In the genomic region with DNA sequence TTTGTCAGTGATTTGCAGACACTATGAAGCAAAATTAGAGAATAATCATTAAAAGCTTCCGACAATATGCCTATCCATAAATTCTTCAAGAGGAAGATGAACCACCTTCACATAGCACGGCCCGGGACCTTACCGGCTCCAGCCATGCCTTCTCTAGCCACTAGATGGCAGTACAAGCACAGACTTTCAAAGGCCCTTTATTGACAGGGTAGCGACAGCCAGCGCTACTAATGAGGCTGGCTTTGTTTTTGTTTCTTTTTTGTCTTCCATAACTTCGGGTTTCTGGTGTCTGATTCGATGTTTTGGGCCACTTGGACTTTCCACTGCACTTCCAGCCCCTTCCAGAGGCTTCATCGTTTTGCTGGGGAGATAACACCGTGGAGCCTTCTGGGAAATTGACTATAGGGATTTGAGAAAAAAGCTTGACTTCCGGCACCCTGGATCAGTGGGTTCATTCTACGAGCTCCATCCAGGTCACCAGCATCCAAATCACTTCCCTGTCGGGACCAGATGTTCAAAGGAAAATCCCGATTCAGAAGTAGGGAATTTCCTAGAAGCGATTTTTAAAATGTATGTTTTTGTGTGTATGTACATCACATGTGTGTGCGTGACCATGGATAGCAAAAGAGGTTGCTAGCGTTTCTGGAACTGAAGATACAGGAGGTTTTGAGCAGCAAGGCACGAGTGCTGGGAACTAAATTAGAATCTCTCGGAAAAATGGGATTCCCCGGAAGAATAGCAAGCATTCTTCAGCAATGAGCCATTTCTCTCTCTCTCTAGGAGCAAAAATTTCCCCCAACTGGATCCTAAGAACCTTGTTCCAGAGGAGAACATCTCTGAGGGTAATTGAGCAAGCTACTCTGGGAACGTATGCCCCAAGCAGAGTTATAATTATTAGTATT, we compare ENCODE assay signal across 8 mouse cellular contexts.
DNase-seq lines count a peak whose midpoint lies in the region; ATAC-seq and TF ChIP-seq lines count a peak whose summit lies in the region.

No protein-coding gene starts in this region.

- peak overlapping the region; percentile 41; the same call in 1 of the 2 replicates for H3K9ac ChIP-seq in forebrain, embryonic 12.5 days
- peak overlapping the region; percentile 38; the same call in 1 of the 2 replicates for H3K9ac ChIP-seq in liver, embryonic 15.5 days
- peak overlapping the region; percentile 57 for H3K9ac ChIP-seq in neural tube, embryonic 11.5 days (ENCODE audit: low read length)
- peak overlapping the region; percentile 74 for H3K9ac ChIP-seq in stomach, embryonic 16.5 days (ENCODE audit: low read length)

- 24% methylated on average over 21 of the region's 21 CpGs for WGBS in forebrain, embryonic 12.5 days
- WGBS in liver, embryonic 15.5 days (ENCODE audit: insufficient replicate concordance), result 18% methylated on average over 21 of the region's 21 CpGs
- 30% methylated on average over 21 of the region's 21 CpGs for WGBS in neural tube, embryonic 11.5 days
- WGBS in stomach, embryonic 16.5 days, result 18% methylated on average over 21 of the region's 21 CpGs

- intact Hi-C loops in heart, postnatal 10 days (cut with DNase I), result loop anchor here (1.0 to 10.0 kb wide), 5 partner anchors 92 to 517 kb away; no protein-coding TSS in a partner anchor

- H3K4me3 ChIP-seq in E14TG2a.4 (replicated peaks; ENCODE audit: low read length), result no peak overlapping the region
- peak overlapping the region; percentile 34 for H3K4me3 ChIP-seq in forebrain, embryonic 12.5 days (replicated peaks)
- H3K4me3 ChIP-seq in liver, embryonic 15.5 days (replicated peaks), result peak overlapping the region; percentile 52
- H3K4me3 ChIP-seq in neural tube, embryonic 11.5 days (ENCODE audit: low read depth, low read length), result peak overlapping the region; percentile 23; the same call in 1 of the 2 replicates
- peak overlapping the region; percentile 50 for H3K4me3 ChIP-seq in stomach, embryonic 16.5 days (replicated peaks; ENCODE audit: low read length)

- H3K27me3 ChIP-seq in E14TG2a.4 (ENCODE audit: insufficient read depth, low read length), result peaks cover 5% of the 10 kb centered on the region
- H3K27me3 ChIP-seq in forebrain, embryonic 12.5 days, result peaks cover 11% of the 10 kb centered on the region; the same call in 1 of the 2 replicates
- 0 out of 2 replicates have a peak, but pooled peaks cover 4% of the 10 kb centered on the region for H3K27me3 ChIP-seq in liver, embryonic 15.5 days
- no peaks in the 10 kb centered on the region for H3K27me3 ChIP-seq in neural tube, embryonic 11.5 days (ENCODE audit: control insufficient read depth, insufficient read depth, low read length)
- no peaks in the 10 kb centered on the region for H3K27me3 ChIP-seq in stomach, embryonic 16.5 days (ENCODE audit: control insufficient read depth, insufficient read depth, low read length)

- H3K27ac ChIP-seq in forebrain, embryonic 12.5 days, result no peak overlapping the region
- H3K27ac ChIP-seq in liver, embryonic 15.5 days (replicated peaks), result no peak overlapping the region
- H3K27ac ChIP-seq in neural tube, embryonic 11.5 days (ENCODE audit: low read depth, low read length), result no peak overlapping the region
- H3K27ac ChIP-seq in stomach, embryonic 16.5 days (ENCODE audit: low read length), result no peak overlapping the region

- peak; percentile 51 for DNase-seq in c-Kit-positive CD71-positive TER-119-negative erythroid progenitor cells, embryonic 14.5 days (ENCODE audit: low read depth)
- peak; percentile 90 to 92 for DNase-seq in heart, postnatal 10 days
- DNase-seq in kidney, postnatal 4 days, result peak; percentile 87 to 90
- peak; percentile 84 for DNase-seq in neural tube, embryonic 11.5 days (ENCODE audit: low spot score)

- peak; percentile 59 for TF ChIP-seq CTCF in E14TG2a.4 (conservative IDR thresholded peaks at IDR 0.05; ENCODE audit: low read length)

- peak overlapping the region; percentile 53 for H3K4me2 ChIP-seq in forebrain, embryonic 12.5 days
- H3K4me2 ChIP-seq in liver, embryonic 15.5 days, result peak overlapping the region; percentile 67
- peak overlapping the region; percentile 48 for H3K4me2 ChIP-seq in neural tube, embryonic 11.5 days (ENCODE audit: low read depth)
- H3K4me2 ChIP-seq in stomach, embryonic 16.5 days (ENCODE audit: low read depth, low read length), result peak overlapping the region; percentile 72

- no peaks in the 10 kb centered on the region for H3K36me3 ChIP-seq in E14TG2a.4 (ENCODE audit: insufficient read depth, low read length)
- H3K36me3 ChIP-seq in forebrain, embryonic 12.5 days (replicated peaks), result no peaks in the 10 kb centered on the region
- no peaks in the 10 kb centered on the region for H3K36me3 ChIP-seq in liver, embryonic 15.5 days (replicated peaks)
- no peaks in the 10 kb centered on the region for H3K36me3 ChIP-seq in neural tube, embryonic 11.5 days (ENCODE audit: control insufficient read depth, insufficient read depth, low read length)
- H3K36me3 ChIP-seq in stomach, embryonic 16.5 days (ENCODE audit: control insufficient read depth, insufficient read depth, low read length), result no peaks in the 10 kb centered on the region

- no peaks in the 10 kb centered on the region for H3K9me3 ChIP-seq in E14TG2a.4 (ENCODE audit: low read length)
- H3K9me3 ChIP-seq in forebrain, embryonic 12.5 days, result no peaks in the 10 kb centered on the region
- no peaks in the 10 kb centered on the region for H3K9me3 ChIP-seq in liver, embryonic 15.5 days (replicated peaks)
- H3K9me3 ChIP-seq in neural tube, embryonic 11.5 days (ENCODE audit: control insufficient read depth, low read length), result no peaks in the 10 kb centered on the region
- no peaks in the 10 kb centered on the region for H3K9me3 ChIP-seq in stomach, embryonic 16.5 days (replicated peaks; ENCODE audit: control insufficient read depth, low read length)

- no peaks in the 10 kb centered on the region; the same call in 1 of the 2 replicates for H3K4me1 ChIP-seq in E14TG2a.4 (replicated peaks; ENCODE audit: low read depth, low read length)
- peaks cover 10% of the 10 kb centered on the region; the same call in 1 of the 2 replicates for H3K4me1 ChIP-seq in forebrain, embryonic 12.5 days
- 0 out of 2 replicates have a peak, but pooled peaks cover 4% of the 10 kb centered on the region for H3K4me1 ChIP-seq in liver, embryonic 15.5 days (replicated peaks)
- no peaks in the 10 kb centered on the region; the same call in 1 of the 2 replicates for H3K4me1 ChIP-seq in neural tube, embryonic 11.5 days (ENCODE audit: control insufficient read depth, insufficient read depth, low read length)
- 0 out of 2 replicates have a peak, but pooled peaks cover 6% of the 10 kb centered on the region for H3K4me1 ChIP-seq in stomach, embryonic 16.5 days (ENCODE audit: control insufficient read depth, insufficient read depth, low read length)

- peak; percentile 93 for ATAC-seq in forebrain, embryonic 12.5 days (ENCODE audit: low FRiP score)
- no peak for ATAC-seq in liver, embryonic 15.5 days (ENCODE audit: insufficient read depth)
- ATAC-seq in neural tube, embryonic 11.5 days (ENCODE audit: insufficient read depth, low FRiP score, low TSS enrichment), result peak; percentile 83
- ATAC-seq in stomach, embryonic 16.5 days (ENCODE audit: insufficient read depth, low FRiP score), result peak; percentile 87
